Comparison of ENCODE assay signal across 8 mouse cellular contexts in genomic region chr2:152736748-152737147, GRCm38 (mm10). TPM values are rescaled to one million over a fixed set of nuclear protein-coding genes. Genes with fewer than 3 reads are reported as not detected.
A peak's percentile ranks its signal among the peaks of the same experiment; 100 is the strongest.
DNase-seq lines count a peak whose midpoint lies in the region; ATAC-seq and TF ChIP-seq lines count a peak whose summit lies in the region.

No protein-coding gene starts in this region.

- TF ChIP-seq POLR2A in ES-Bruce4 (IDR thresholded peaks at IDR 0.05; ENCODE audit: insufficient read depth, low read length): no peak
- TF ChIP-seq POLR2A in cortical plate, adult 2 months (IDR thresholded peaks at IDR 0.05; ENCODE audit: extremely low read depth, insufficient read depth, low read length): no peak
- TF ChIP-seq POLR2A in liver, adult 2 months (IDR thresholded peaks at IDR 0.05; ENCODE audit: extremely low read depth, insufficient read depth, low read length): no peak

- H3K9ac ChIP-seq in ES-Bruce4 (ENCODE audit: low read depth, poor library complexity, severe bottlenecking): peak overlapping the region; percentile 8
- peak overlapping the region; percentile 79 for H3K9ac ChIP-seq in liver, adult 2 months (ENCODE audit: low read depth, low read length)

- H3K27ac ChIP-seq in gastrocnemius, adult 2 months: peak overlapping the region; percentile 94
- H3K27ac ChIP-seq in ES-Bruce4 (ENCODE audit: insufficient read depth, low read length): no peak overlapping the region
- peak overlapping the region; percentile 53 for H3K27ac ChIP-seq in cortical plate, adult 2 months (ENCODE audit: insufficient read depth, low read length)
- H3K27ac ChIP-seq in liver, adult 2 months (replicated peaks; ENCODE audit: insufficient read depth, low read depth, low read length): peak overlapping the region; percentile 34

- no peaks in the 10 kb centered on the region for H3K36me3 ChIP-seq in ES-Bruce4 (ENCODE audit: control insufficient read depth, insufficient read depth, low read length, poor library complexity, severe bottlenecking)
- no peaks in the 10 kb centered on the region for H3K36me3 ChIP-seq in liver, adult 2 months (ENCODE audit: control insufficient read depth, insufficient read depth, low read length)

- H3K9me3 ChIP-seq in ES-Bruce4 (replicated peaks; ENCODE audit: control insufficient read depth, insufficient read depth, low read length, poor library complexity, severe bottlenecking): no peaks in the 10 kb centered on the region

- H3K4me1 ChIP-seq in ES-Bruce4 (ENCODE audit: control insufficient read depth, insufficient read depth, low read length): peaks cover 7% of the 10 kb centered on the region
- H3K4me1 ChIP-seq in cortical plate, adult 2 months (ENCODE audit: control insufficient read depth, insufficient read depth, low read length): peaks cover 3% of the 10 kb centered on the region
- H3K4me1 ChIP-seq in liver, adult 2 months (ENCODE audit: control insufficient read depth, insufficient read depth, low read length): peaks cover 21% of the 10 kb centered on the region

- TF ChIP-seq EP300 in ES-Bruce4 (IDR thresholded peaks at IDR 0.05; ENCODE audit: insufficient read depth, low read depth, low read length): no peak

- no peak for TF ChIP-seq CTCF in gastrocnemius, adult 2 months (IDR thresholded peaks at IDR 0.05)
- no peak for TF ChIP-seq CTCF in ES-Bruce4 (IDR thresholded peaks at IDR 0.05; ENCODE audit: low read depth, low read length)
- no peak for TF ChIP-seq CTCF in cortical plate, adult 2 months (IDR thresholded peaks at IDR 0.05; ENCODE audit: extremely low read depth, insufficient read depth, low read length)
- no peak for TF ChIP-seq CTCF in liver, adult 2 months (IDR thresholded peaks at IDR 0.05; ENCODE audit: low read depth, low read length)

- H3K27me3 ChIP-seq in ES-Bruce4 (ENCODE audit: control insufficient read depth, insufficient read depth, low read length, poor library complexity, severe bottlenecking): no peaks in the 10 kb centered on the region
- H3K27me3 ChIP-seq in liver, adult 2 months (ENCODE audit: control insufficient read depth, insufficient read depth, low read length): no peaks in the 10 kb centered on the region

- no peaks in the 10 kb centered on the region for H3K79me2 ChIP-seq in liver, adult 2 months (ENCODE audit: control insufficient read depth, insufficient read depth, low read length)

- ATAC-seq in megakaryocyte-erythroid progenitor cell, adult 5-6 weeks (replicated peaks; ENCODE audit: low FRiP score, low TSS enrichment, poor library complexity, severe bottlenecking): no peak

- DNase-seq in gastrocnemius, adult 2 months: peak; percentile 44
- DNase-seq in gastrocnemius, adult 18-20 months (ENCODE audit: low spot score): no peak
- DNase-seq in heart, postnatal 14 days: peak; percentile 37 to 42
- DNase-seq in liver, adult 2 months (ENCODE audit: extremely low read depth, low read depth, low spot score): peak; percentile 30
- peak; percentile 59 for DNase-seq in retina, postnatal 1 day

- intact Hi-C loops in gastrocnemius, adult 2 months (cut with DNase I): loop anchor here (5.0 kb wide), 1 partner anchor 51 kb away; no protein-coding TSS in a partner anchor
- intact Hi-C loops in heart, postnatal 14 days (cut with DNase I): loop anchor here (2.0 kb wide), 1 partner anchor 30 kb away; no protein-coding TSS in a partner anchor

- H3K4me3 ChIP-seq in gastrocnemius, adult 2 months: peak overlapping the region; percentile 76
- H3K4me3 ChIP-seq in ES-Bruce4 (ENCODE audit: low read depth, low read length): peak overlapping the region; percentile 54
- peak overlapping the region; percentile 63 for H3K4me3 ChIP-seq in cortical plate, adult 2 months (ENCODE audit: insufficient read depth, low read length)
- peak overlapping the region; percentile 80 for H3K4me3 ChIP-seq in liver, adult 2 months (ENCODE audit: insufficient read depth, low read depth, low read length)

- whole genome bisulfite sequencing in liver, adult 2 months: under 1% methylated on average over 22 of the region's 22 CpGs

RNA-seq across cellular contexts. Expression of gene Id1, which starts 0.7 kb away (rescaled TPM):
- total RNA-seq in gastrocnemius, adult 2 months (2021): 10 to 100 TPM in 1 of 2 experiments, 1 to 10 TPM in 1; 6.7 to 26.8 TPM
- total RNA-seq in gastrocnemius, adult 18-20 months (2021): 10 to 100 TPM; 16.0 to 28.5 TPM
- 19.0 and 20.5 TPM in 2 replicates for polyA plus RNA-seq in ES-Bruce4 (2011; ENCODE audit: insufficient read depth, insufficient read length, low read depth, missing spikeins)
- polyA plus RNA-seq in cortical plate, adult 2 months (2012; rRNA removed): 74.2 and 81.0 TPM in 2 replicates
- total RNA-seq in heart, postnatal 14 days (2021): 10 to 100 TPM; 82.1 to 85.3 TPM
- 16.4 and 33.0 TPM in 2 replicates for total RNA-seq in liver, adult 2 months (2014; rRNA removed)
- polyA plus RNA-seq in liver, adult 2 months (2012; rRNA removed): 19.2 and 33.0 TPM in 2 replicates
- total RNA-seq in megakaryocyte-erythroid progenitor cell, adult 5-6 weeks (2014; fragmentation: Nextera tagmentation): not detected in 2 replicates
- not detected in 2 replicates for total RNA-seq in megakaryocyte-erythroid progenitor cell, adult 5-6 weeks (2017)

RNA-seq across cellular contexts. Expression of gene Cox4i2, which starts 17.2 kb away (rescaled TPM):
- 1 to 10 TPM; 2.0 to 4.2 TPM for total RNA-seq in gastrocnemius, adult 2 months (2021)
- 1 to 10 TPM; 2.6 to 3.5 TPM for total RNA-seq in gastrocnemius, adult 18-20 months (2021)
- 0.94 and 1.1 TPM in 2 replicates for polyA plus RNA-seq in ES-Bruce4 (2011; ENCODE audit: insufficient read depth, insufficient read length, low read depth, missing spikeins)
- 6.3 and 6.9 TPM in 2 replicates for polyA plus RNA-seq in cortical plate, adult 2 months (2012; rRNA removed)
- total RNA-seq in heart, postnatal 14 days (2021): 10 to 100 TPM; 17.8 to 19.1 TPM
- total RNA-seq in liver, adult 2 months (2014; rRNA removed): not detected in 2 replicates
- 0.22 and 0.31 TPM in 2 replicates for polyA plus RNA-seq in liver, adult 2 months (2012; rRNA removed)
- not detected in 2 replicates for total RNA-seq in megakaryocyte-erythroid progenitor cell, adult 5-6 weeks (2014; fragmentation: Nextera tagmentation)
- total RNA-seq in megakaryocyte-erythroid progenitor cell, adult 5-6 weeks (2017): not detected in 2 replicates

RNA-seq across cellular contexts. Expression of gene Mcts2, which starts 49.9 kb away (rescaled TPM):
- total RNA-seq in gastrocnemius, adult 2 months (2021): 10 to 100 TPM; 11.1 to 12.8 TPM
- 10 to 100 TPM; 11.3 to 12.7 TPM for total RNA-seq in gastrocnemius, adult 18-20 months (2021)
- 31.2 and 31.5 TPM in 2 replicates for polyA plus RNA-seq in ES-Bruce4 (2011; ENCODE audit: insufficient read depth, insufficient read length, low read depth, missing spikeins)
- polyA plus RNA-seq in cortical plate, adult 2 months (2012; rRNA removed): 20.0 and 21.5 TPM in 2 replicates
- total RNA-seq in heart, postnatal 14 days (2021): 10 to 100 TPM; 17.4 to 18.7 TPM
- total RNA-seq in liver, adult 2 months (2014; rRNA removed): 7.2 and 8.9 TPM in 2 replicates
- polyA plus RNA-seq in liver, adult 2 months (2012; rRNA removed): 2.4 and 3.8 TPM in 2 replicates
- total RNA-seq in megakaryocyte-erythroid progenitor cell, adult 5-6 weeks (2014; fragmentation: Nextera tagmentation): 12.5 and 20.3 TPM in 2 replicates
- 5.8 and 6.2 TPM in 2 replicates for total RNA-seq in megakaryocyte-erythroid progenitor cell, adult 5-6 weeks (2017)

Comparison
In these comparisons a context has a peak if more than half of its experiments do, and no peak if none do; other contexts are left out.
1. RNA of gene Id1, which starts 0.7 kb away (total RNA-seq): 82.1 to 85.3 TPM in heart, postnatal 14 days, 16.0 to 28.5 TPM in gastrocnemius, adult 18-20 months, 6.7 to 26.8 TPM in gastrocnemius, adult 2 months and 16.4 to 33.0 TPM in liver, adult 2 months; not detected in megakaryocyte-erythroid progenitor cell, adult 5-6 weeks; every median in the first group is over 4 times any median in the second.
2. Peak in every context shown above with its lines, with median percentiles within 50 percentile points of each other: H3K4me3 ChIP-seq.